In genomic region chr2:31245051-31245450, GRCm38 (mm10) we compare ENCODE assay signal across 8 mouse cellular contexts. TPM values are rescaled to one million over a fixed set of nuclear protein-coding genes. Genes with fewer than 3 reads are reported as not detected.
DNase-seq lines count a peak whose midpoint lies in the region; ATAC-seq and TF ChIP-seq lines count a peak whose summit lies in the region.

No protein-coding gene starts in this region.

- peaks cover 29% of the 10 kb centered on the region for H3K27me3 ChIP-seq in heart, embryonic 10.5 days (ENCODE audit: insufficient read depth, poor library complexity, severe bottlenecking)
- no peaks in the 10 kb centered on the region for H3K27me3 ChIP-seq in MEL (ENCODE audit: control insufficient read depth in 1 of 2, insufficient read depth in 2 of 2, low read length in 2 of 2)
- H3K27me3 ChIP-seq in heart, embryonic 16.5 days (ENCODE audit: control insufficient read depth, insufficient read depth, low read length), result peaks cover 2% of the 10 kb centered on the region; the same call in 1 of the 2 replicates
- H3K27me3 ChIP-seq in liver, embryonic 16.5 days (ENCODE audit: control insufficient read depth, insufficient read depth, low read depth, low read length), result peaks cover 41% of the 10 kb centered on the region

- peak overlapping the region; percentile 92 for H3K4me2 ChIP-seq in heart, embryonic 16.5 days (ENCODE audit: low read depth, low read length)
- H3K4me2 ChIP-seq in liver, embryonic 16.5 days (ENCODE audit: low read depth, low read length), result peak overlapping the region; percentile 73

- no peak for ATAC-seq in heart, embryonic 16.5 days (replicated peaks; ENCODE audit: extremely low read depth, insufficient read depth, low FRiP score)
- no peak for ATAC-seq in liver, embryonic 16.5 days (ENCODE audit: low read depth)

- H3K79me2 ChIP-seq in MEL (ENCODE audit: control insufficient read depth, insufficient read depth, low read length, poor library complexity), result peaks cover 8% of the 10 kb centered on the region

- no peak for DNase-seq in heart, embryonic 10.5 days (ENCODE audit: low spot score)
- no peak for DNase-seq in heart, postnatal 10 days
- DNase-seq in MEL (ENCODE audit: low read depth, low spot score) (no peak), MN1 (ENCODE audit: low spot score) (no peak)
- DNase-seq in ovary, adult 18-20 months (ENCODE audit: low spot score), result no peak
- DNase-seq in right cerebral cortex, postnatal 25 days, result no peak

- intact Hi-C loops in heart, postnatal 10 days (cut with DNase I), result loop anchor here (5.0 kb wide), 1 partner anchor 47 kb away; no protein-coding TSS in a partner anchor

- H3K4me3 ChIP-seq in heart, embryonic 10.5 days, result peak overlapping the region; percentile 91
- peak overlapping the region; percentile 52 to 72 for H3K4me3 ChIP-seq in MEL (ENCODE audit: control insufficient read depth in 1 of 2, insufficient read depth in 1 of 2, low read depth in 2 of 2, low read length in 2 of 2)
- peak overlapping the region; percentile 88 for H3K4me3 ChIP-seq in heart, embryonic 16.5 days (ENCODE audit: low read length)
- peak overlapping the region; percentile 58 for H3K4me3 ChIP-seq in liver, embryonic 16.5 days (ENCODE audit: low read depth, low read length)

- H3K36me3 ChIP-seq in heart, embryonic 10.5 days, result peaks cover 13% of the 10 kb centered on the region; the same call in 1 of the 2 replicates
- peaks cover 0 to 5% of the 10 kb centered on the region in 2 experiments; a peak in 2 of 4 replicates for H3K36me3 ChIP-seq in MEL (ENCODE audit: control insufficient read depth in 1 of 2, insufficient read depth in 2 of 2, low read length in 2 of 2)
- H3K36me3 ChIP-seq in heart, embryonic 16.5 days (ENCODE audit: control insufficient read depth, insufficient read depth), result no peaks in the 10 kb centered on the region
- no peaks in the 10 kb centered on the region for H3K36me3 ChIP-seq in liver, embryonic 16.5 days (ENCODE audit: control insufficient read depth, insufficient read depth)

- TF ChIP-seq RAD21 in MEL (IDR thresholded peaks at IDR 0.05; ENCODE audit: low read depth, low read length), result no peak

- peak overlapping the region; percentile 90 for H3K9ac ChIP-seq in MEL (ENCODE audit: control insufficient read depth, low read depth, low read length, poor library complexity, severe bottlenecking)
- peak overlapping the region; percentile 88 for H3K9ac ChIP-seq in heart, embryonic 16.5 days (ENCODE audit: low read length)
- H3K9ac ChIP-seq in liver, embryonic 16.5 days (ENCODE audit: low read depth, low read length), result no peak overlapping the region

- peak overlapping the region; percentile 96 for H3K27ac ChIP-seq in heart, embryonic 10.5 days
- no peak overlapping the region for H3K27ac ChIP-seq in MEL (ENCODE audit: control insufficient read depth, low read depth, low read length)
- peak overlapping the region; percentile 82 for H3K27ac ChIP-seq in heart, embryonic 16.5 days (ENCODE audit: low read length)
- H3K27ac ChIP-seq in liver, embryonic 16.5 days (ENCODE audit: low read length), result no peak overlapping the region

- H3K4me1 ChIP-seq in heart, embryonic 10.5 days, result peaks cover 68% of the 10 kb centered on the region
- peaks cover 3 to 13% of the 10 kb centered on the region in 2 experiments; a peak in 3 of 4 replicates for H3K4me1 ChIP-seq in MEL (ENCODE audit: control insufficient read depth in 1 of 2, insufficient read depth in 2 of 2, low read length in 2 of 2)
- H3K4me1 ChIP-seq in heart, embryonic 16.5 days (ENCODE audit: control insufficient read depth, insufficient read depth, low read length), result peaks cover 37% of the 10 kb centered on the region
- no peaks in the 10 kb centered on the region; the same call in 1 of the 2 replicates for H3K4me1 ChIP-seq in liver, embryonic 16.5 days (ENCODE audit: control insufficient read depth, low read depth, low read length)

- no peak for TF ChIP-seq EP300 in MEL (IDR thresholded peaks at IDR 0.05; ENCODE audit: low read depth in 1 of 2, low read length in 2 of 2)

- TF ChIP-seq POLR2A in MEL (IDR thresholded peaks at IDR 0.05; ENCODE audit: control insufficient read depth in 1 of 2, insufficient read depth in 1 of 2, low read depth in 1 of 2, low read length in 2 of 2, poor library complexity in 1 of 2), result no peak

- TF ChIP-seq CTCF in MEL (IDR thresholded peaks at IDR 0.05 in 2 of 3, conservative IDR thresholded peaks at IDR 0.05 in 1 of 3; ENCODE audit: control insufficient read depth in 1 of 3, insufficient read depth in 1 of 3, low read depth in 2 of 3, low read length in 3 of 3, poor library complexity in 1 of 3, severe bottlenecking in 1 of 3), result no peak

- 7% methylated on average over 5 of the region's 5 CpGs for WGBS in heart, embryonic 10.5 days
- WGBS in heart, embryonic 16.5 days, result 13% methylated on average over 5 of the region's 5 CpGs
- WGBS in liver, embryonic 16.5 days (ENCODE audit: insufficient replicate concordance), result 32% methylated on average over 5 of the region's 5 CpGs

- no peaks in the 10 kb centered on the region for H3K9me3 ChIP-seq in heart, embryonic 10.5 days
- no peaks in the 10 kb centered on the region for H3K9me3 ChIP-seq in MEL (replicated peaks; ENCODE audit: insufficient read depth, low read length)
- no peaks in the 10 kb centered on the region for H3K9me3 ChIP-seq in heart, embryonic 16.5 days (replicated peaks; ENCODE audit: control insufficient read depth, low read length)
- H3K9me3 ChIP-seq in liver, embryonic 16.5 days (replicated peaks; ENCODE audit: control insufficient read depth, low read length), result no peaks in the 10 kb centered on the region

TF ChIP-seq in MEL, 35 proteins besides CTCF, POLR2A, EP300 and RAD21:
- TF ChIP-seq ETS1 (IDR thresholded peaks at IDR 0.05; ENCODE audit: low read depth, low read length) (no peak), BHLHE40 (IDR thresholded peaks at IDR 0.05; ENCODE audit: borderline replicate concordance, low read depth, low read length) (no peak), TAL1 (IDR thresholded peaks at IDR 0.05; ENCODE audit: low read length) (no peak), TCF12 (IDR thresholded peaks at IDR 0.05; ENCODE audit: low read depth, low read length) (no peak), UBTF (IDR thresholded peaks at IDR 0.05; ENCODE audit: borderline replicate concordance, insufficient read depth, low read depth, low read length) (no peak), GATA1 (IDR thresholded peaks at IDR 0.05; ENCODE audit: low read depth, low read length) (no peak), HCFC1 (IDR thresholded peaks at IDR 0.05; ENCODE audit: low read depth, low read length) (no peak), MAFK (IDR thresholded peaks at IDR 0.05; ENCODE audit: borderline replicate concordance, low read depth, low read length) (no peak), USF1 (IDR thresholded peaks at IDR 0.05; ENCODE audit: low read depth, low read length) (no peak), POLR2AphosphoS5 (IDR thresholded peaks at IDR 0.05; ENCODE audit: borderline replicate concordance, low read depth, low read length) (no peak), ZNF384 (IDR thresholded peaks at IDR 0.05; ENCODE audit: low read depth, low read length) (no peak), MXI1 (IDR thresholded peaks at IDR 0.05; ENCODE audit: low read depth, low read length) (no peak), JUND (IDR thresholded peaks at IDR 0.05; ENCODE audit: low read depth, low read length) (no peak), NRF1 (IDR thresholded peaks at IDR 0.05; ENCODE audit: insufficient read depth, low read depth, low read length, poor library complexity, severe bottlenecking) (no peak), MYB (IDR thresholded peaks at IDR 0.05; ENCODE audit: low read depth, low read length) (no peak), CHD2 (IDR thresholded peaks at IDR 0.05; ENCODE audit: low read length) (no peak), MYC (IDR thresholded peaks at IDR 0.05; ENCODE audit: low read depth, low read length) (no peak)

RNA-seq across cellular contexts. Expression of gene Ncs1, which starts 0.6 kb away (rescaled TPM):
- polyA plus RNA-seq in heart, embryonic 10.5 days (2016; fragmentation: Nextera tagmentation; extraction: Ambion mirVana), result 44.7 and 51.8 TPM in 2 replicates
- 10 to 100 TPM; 10.8 to 17.1 TPM for total RNA-seq in heart, postnatal 10 days (2021)
- 10.5 and 14.5 TPM in 2 replicates for total RNA-seq in MEL (2012; rRNA removed)
- 10 to 100 TPM in 1 of 2 experiments, not detected in 1; 17.6 TPM for polyA plus RNA-seq in MEL (2012; ENCODE audit: insufficient read depth in 1 of 2, insufficient read length in 2 of 2, low read depth in 1 of 2, low replicate concordance in 2 of 2, missing spikeins in 1 of 2)
- polyA plus RNA-seq in heart, embryonic 16.5 days (2015; fragmentation: Nextera tagmentation; extraction: Ambion mirVana), result 29.4 and 32.1 TPM in 2 replicates
- 0.78 and 1.1 TPM in 2 replicates for polyA plus RNA-seq in liver, embryonic 16.5 days (2015; fragmentation: Nextera tagmentation; extraction: Ambion mirVana)

Comparison
In these comparisons a context has a peak if more than half of its experiments do, and no peak if none do; other contexts are left out.
1. H3K27ac ChIP-seq: peak in heart, embryonic 10.5 days (single experiment) and heart, embryonic 16.5 days (single experiment); none in MEL (single experiment) and liver, embryonic 16.5 days (single experiment).
2. Peak in every context shown above with its lines, with median percentiles within 50 percentile points of each other: H3K4me3 ChIP-seq.